Mouse (Mus musculus) megakaryocyte, embryonic 14.5 days (primary cell): ENCODE data around the gene Fyn.

Experiments used
- FLI1 ChIP-seq: IDR thresholded peaks from 2 replicates; pipeline ENCODE4 v1.6.1; 2012; ENCODE audit warnings: low read length, inconsistent platforms, mixed read lengths
- GATA1 ChIP-seq: IDR thresholded peaks from 3 replicates; pipeline ENCODE4 v1.6.1; 2012; ENCODE audit warnings: mixed read lengths, low read length, inconsistent platforms, borderline replicate concordance

DNA sequence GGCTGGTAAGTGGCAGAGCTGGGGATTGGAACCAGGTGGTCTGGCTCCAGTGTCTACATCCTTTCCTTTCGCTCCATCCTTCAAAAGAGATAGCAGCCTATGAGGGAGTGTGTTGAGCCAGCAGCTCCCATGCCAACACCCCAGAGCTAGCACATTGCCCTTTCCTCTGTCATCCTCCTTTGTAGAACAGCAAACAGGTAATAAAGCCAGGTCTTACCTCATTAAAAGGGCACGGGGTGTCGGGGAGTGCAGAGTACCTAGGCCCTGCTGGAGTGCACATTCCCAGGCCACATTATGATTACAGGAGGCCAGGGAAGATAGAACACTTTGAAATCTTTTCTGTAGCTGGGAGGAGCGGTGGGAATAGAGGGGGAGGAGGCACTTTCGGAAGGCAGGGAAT, 8.6 kb downstream of the Fyn start:
- no peak for TF ChIP-seq GATA1
- no peak for TF ChIP-seq FLI1
